Mouse (Mus musculus) CH12F3 (cell line): ENCODE measurements around the gene Serpina11.
"Not testable (repeated sequence)": the region's sequence is repeated elsewhere in the genome, so short reads cannot be mapped to it uniquely, and the experiment has no call there.

Experiments
- in situ Hi-C: fragments of 300-500 bp; cut with MboI; formaldehyde crosslinking; loops from 2 replicates; pipeline ENCODE4 v1.14.3; 2020; ENCODE audit warnings: low sequenced_read_pairs

The Serpina11 gene

DNA sequence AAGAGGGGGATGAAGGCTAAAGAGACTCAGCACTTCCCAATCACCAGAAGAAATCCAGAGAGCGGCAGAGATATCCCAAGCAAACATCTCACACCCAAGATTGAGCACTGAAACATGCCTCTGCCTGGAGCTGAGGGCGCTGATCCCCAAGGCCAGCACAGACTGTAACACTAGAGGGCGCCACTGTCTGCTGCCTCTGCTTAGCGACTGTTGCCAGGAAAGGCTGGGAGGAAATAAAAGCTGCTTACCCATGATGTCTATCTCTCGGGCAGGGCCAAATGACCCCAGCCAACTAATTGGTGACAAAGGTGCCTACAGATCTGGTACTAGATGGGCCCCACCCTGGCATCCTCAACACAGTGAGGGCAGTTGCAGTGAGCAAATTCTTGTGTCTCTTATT is 11.9 kb downstream of the Serpina11 start:
- in situ Hi-C loops, result no loop called here

DNA sequence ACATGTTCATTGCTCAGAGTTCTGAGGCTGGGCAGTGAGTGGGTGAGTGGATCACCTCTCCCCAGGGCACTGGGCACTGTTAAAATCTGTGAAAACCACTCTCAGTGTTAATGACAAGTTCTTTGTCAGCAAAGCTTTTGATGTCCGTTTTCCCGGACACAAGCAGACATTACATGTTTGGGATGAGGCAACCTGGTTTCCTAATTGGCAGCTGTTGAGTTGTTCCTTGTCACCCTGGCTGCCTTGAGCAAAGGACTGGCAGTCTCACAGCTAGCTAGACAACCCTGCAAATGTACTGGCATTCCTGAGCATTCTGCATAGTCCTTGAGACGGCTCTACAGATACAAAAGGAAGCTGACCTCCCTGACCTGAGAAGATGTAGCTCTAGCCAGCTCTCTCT is 12.7 kb downstream of the Serpina11 start:
- in situ Hi-C loops, result no loop called here

DNA sequence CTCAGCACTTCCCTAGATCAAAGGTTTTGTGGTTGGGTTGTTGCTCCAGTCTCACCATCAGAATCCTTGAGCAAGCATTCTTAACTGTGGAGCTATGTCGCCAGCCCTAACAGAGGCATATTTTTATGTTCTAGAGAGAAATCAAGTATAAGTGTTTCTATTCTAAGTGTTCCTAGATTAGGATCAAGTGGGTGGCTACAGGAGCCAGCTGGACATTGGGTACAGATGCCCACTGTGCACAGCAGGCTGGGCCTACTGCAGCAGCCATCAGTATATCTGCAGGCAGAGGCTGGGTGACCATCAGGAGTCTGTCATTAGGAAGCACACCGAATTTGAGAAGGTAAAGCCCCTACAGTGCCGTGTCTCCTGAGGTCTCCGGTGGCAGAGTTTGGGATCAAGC is 18.7 kb downstream of the Serpina11 start:
- in situ Hi-C loops, result no loop called here

DNA sequence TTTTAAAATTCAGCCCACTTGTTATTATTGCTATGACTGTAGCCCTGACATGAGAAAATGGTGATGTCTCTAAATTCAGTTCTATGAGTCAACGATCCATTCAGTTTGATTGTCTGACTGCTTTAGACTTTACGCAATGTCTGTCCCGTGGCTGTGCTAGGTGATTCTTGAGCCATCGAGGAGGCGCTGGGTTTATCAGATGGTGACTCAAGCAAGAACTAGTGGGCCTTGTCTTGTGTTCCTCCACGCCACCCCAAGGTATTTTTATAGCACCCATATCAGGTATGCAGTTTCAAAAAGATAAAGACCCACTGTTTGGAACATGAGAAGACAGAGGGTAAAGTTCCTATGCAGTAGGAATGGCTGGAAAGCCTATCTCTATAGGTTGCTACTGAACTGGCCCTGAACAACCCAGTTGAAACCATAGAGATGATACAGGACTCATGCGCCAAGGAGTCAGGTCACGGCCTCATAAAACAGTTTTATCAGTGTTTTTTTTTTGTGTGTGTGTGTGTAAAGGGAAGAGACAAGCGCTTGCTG is 20.1 kb downstream of the Serpina11 start:
- in situ Hi-C loops, result no loop called here

DNA sequence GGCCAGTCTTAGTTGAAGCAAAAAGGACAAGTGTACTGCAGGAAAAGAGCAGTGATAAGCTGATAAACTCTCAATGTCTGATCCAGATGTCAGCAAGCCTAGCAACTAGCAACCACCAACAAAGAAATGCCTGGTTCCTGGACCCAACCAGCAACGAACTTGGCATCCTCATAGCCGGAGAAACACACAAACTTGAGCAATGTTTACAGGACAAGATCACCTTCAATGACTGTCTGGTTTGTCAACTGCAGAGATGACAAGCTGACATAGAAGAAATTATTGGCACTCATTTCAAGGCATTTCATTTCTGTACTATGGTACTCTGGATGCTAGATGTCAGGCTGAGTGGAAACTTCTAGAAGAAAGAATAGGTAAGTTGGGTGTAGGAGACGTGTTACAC is 23.0 kb downstream of the Serpina11 start:
- in situ Hi-C loops, result no loop called here

DNA sequence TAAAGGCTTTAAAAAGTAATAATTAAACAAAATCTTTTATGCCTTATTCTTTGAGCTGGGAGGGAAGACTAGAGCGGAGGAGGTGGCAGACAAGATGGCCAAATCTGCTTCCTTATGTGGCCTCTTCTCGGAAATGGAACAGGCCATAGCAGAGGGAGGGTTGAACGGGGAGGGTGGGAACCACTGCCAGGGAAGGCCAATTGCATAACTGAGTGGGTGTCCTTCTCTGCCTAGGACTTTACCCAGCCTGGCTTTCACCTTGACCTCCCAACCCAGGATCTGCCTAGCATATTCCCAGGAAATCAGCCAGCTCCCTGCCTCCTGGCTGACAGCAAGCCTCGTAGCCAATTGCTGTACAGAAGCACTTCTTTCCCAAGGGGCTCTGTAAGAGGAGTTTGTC is 26.5 kb downstream of the Serpina11 start:
- in situ Hi-C loops, result no loop called here

DNA sequence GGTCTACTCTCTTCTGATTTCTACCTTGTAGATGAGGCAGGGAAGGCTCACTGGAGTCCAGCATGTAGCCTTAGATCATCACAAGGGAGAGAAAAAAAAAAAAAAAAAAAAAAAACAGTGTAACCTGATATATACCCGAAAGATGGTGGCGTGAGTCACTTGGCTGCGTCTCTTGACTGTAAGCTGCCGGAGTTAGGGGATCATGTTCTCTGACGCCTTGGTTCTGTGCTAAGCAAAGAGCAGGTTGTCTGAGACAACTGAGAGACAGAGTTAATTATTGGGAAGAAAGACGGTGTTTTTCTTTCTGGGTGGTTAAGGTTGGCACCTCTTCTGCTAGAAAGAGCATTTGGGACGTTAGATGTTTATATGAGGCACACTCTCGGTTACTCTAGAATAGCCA is 26.9 kb downstream of the Serpina11 start:
- in situ Hi-C loops, result no loop called here

DNA sequence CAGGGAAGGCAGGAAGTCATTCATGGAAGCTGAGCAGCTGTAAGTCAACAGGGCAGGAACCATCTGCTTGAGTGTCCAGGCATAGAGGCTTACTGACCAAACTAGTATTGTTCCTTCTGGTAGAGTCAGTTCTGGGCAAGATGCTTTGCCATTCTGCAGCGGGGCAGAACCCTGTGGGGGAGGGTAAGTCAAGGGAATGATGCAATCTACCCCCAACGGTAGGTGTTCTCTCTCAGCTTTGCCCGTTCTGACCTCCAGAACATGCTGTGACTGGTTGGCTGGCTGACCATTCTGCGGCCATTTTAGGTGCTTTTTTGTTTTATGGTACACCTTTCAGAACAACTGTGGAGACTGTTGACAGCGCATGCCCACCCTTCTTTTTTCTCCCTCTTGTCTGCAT is 27.4 kb downstream of the Serpina11 start:
- in situ Hi-C loops, result no loop called here

DNA sequence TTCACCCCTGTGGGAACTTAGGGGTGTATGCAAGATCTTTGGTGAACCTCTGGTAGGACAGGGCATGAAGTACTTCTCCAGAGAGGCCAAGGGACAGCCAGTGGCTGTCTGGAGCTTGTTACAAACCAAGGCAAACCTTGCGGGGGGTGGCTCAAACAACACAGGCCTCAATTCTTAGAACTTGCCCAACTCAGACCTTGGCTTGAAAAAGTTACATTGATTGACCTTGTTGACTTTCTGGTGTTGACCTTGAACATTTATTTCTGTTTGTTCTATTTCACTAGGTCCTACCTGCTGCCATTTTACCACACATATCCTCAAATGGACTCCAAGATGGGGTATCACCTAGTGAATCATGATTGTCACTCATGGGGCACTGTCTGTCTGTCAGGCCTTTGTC is 28.0 kb downstream of the Serpina11 start:
- in situ Hi-C loops, result no loop called here

DNA sequence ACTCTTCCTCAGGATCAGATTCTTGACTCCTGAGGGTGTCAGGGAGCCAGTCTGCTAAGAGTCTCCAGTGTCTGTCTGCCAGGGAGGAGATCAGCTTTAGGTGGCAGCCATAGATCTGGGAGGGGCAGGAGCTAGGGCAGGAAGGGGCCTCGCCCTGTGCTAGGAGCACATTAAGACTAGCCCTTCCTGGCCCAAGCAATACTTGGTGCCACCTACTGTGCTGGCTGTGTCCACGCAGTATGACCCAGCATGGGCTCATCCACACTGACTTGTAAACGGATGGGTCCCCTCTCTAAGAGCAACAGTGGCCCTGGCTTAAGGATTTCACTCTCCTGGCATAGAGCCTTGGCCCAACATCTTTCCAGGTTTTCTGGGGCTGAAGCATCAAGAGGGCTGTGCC is 31.0 kb downstream of the Serpina11 start, which contains the start of gene Serpina1e:
Gene Serpina1e, minus strand, starts transcription at position 178 of the 400 bp plus-strand sequence.
- in situ Hi-C loops, result no loop called here

DNA sequence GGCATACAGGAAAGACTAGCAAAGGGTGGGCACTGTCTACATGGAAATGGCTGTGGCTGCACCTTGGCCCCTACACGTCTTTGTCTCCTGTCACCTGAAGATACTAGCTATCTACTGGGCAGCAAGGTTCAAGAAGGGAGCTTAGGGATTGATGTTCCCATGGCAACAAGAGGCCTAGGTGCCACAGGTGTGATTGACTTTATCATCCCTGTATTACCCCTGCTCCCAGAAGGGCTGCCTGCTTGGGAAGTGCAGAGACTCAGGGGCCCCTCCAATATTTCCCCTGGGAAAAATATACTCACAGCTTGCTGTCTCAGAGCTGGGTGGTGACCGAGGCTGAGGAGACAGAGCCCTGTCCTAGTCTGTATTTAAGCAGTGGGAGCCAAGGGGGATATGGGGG is 33.2 kb downstream of the Serpina11 start:
- in situ Hi-C loops, result not testable (repeated sequence)

DNA sequence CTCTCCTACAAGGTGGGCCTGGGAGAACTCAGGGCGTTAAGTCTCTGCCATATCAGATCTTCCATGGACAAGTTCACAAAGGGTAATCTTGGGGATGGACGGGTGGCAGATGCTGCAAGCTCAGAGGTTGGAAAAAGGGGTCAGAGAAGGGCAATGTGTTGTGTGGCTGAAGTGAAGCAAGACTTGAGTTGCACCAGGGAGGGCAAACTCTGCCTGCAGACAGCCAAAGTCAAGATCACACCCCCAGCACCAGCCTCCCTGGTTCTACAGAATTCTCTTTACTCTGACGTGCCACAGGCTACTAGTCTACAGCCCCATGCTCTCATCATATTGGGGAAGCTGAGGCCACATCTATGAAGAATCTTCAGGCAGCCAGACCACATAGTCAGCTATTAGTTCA is 36.8 kb downstream of the Serpina11 start:
- in situ Hi-C loops, result not testable (repeated sequence)

DNA sequence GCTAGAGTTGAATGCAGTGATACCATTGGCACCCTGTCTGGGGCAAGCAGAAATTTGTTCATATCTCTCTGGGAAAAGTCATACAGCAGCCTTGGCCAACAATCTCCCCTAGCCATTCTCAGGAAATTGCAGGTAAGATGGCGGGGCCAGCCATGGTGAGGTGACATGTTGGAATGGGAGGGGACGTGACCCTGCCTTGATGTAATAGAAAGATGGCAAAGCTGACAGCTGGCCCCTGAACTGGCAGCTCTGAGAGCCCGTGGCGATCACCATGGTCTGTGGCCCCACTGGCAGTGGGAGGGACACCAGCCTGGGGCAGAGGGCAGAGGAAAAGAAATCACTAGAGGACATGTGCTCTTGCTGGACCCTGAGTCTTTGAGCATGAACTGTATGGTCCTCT is 43.5 kb downstream of the Serpina11 start:
- in situ Hi-C loops, result no loop called here
